Mouse (Mus musculus): Measurements from ENCODE around the gene Tcn2. TPM values are rescaled to one million over a fixed set of nuclear protein-coding genes. Genes with fewer than 3 reads are reported as not detected.

The Tcn2 gene
- polyA plus RNA-seq, 1 experiment, result 33.7 TPM

DNA sequence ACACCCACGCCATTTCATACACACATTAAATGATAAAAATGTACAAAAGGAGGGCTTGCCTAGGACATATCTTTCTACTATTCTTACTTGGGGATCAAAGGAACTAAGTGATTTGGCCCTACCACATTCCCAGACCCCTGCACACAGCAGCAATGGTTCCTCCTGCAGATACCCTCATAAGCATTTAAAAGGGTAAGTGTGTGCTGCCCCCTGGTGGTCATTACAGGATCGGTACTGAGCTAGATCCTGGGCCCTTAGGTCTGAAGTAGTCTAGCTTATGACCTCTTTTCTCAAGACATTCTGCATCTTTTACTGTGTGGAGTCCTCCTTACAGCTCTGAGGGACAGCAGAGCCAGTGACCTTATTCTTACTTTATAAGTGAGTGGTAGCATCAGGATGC is 52.1 kb downstream of the Tcn2 start:
- Histone ChIP-seq H3K4me3 (ENCODE audit: insufficient read depth, low read length) (no peak overlapping the region), H3K27ac (ENCODE audit: insufficient read depth, low read length) (no peak overlapping the region), H3K4me1 (ENCODE audit: control insufficient read depth, insufficient read depth, low read length) (no peaks in the 10 kb centered on the region)
- TF ChIP-seq POLR2A (IDR thresholded peaks at IDR 0.05; ENCODE audit: extremely low read depth, insufficient read depth, low read length), result no peak
- TF ChIP-seq CTCF (IDR thresholded peaks at IDR 0.05; ENCODE audit: extremely low read depth, insufficient read depth, low read length), result peak; percentile 83

- no peak overlapping the region for H3K27ac ChIP-seq (ENCODE audit: insufficient read depth, low read length)
- no peak overlapping the region for H3K4me3 ChIP-seq (ENCODE audit: insufficient read depth, low read length)
- H3K4me1 ChIP-seq (ENCODE audit: control insufficient read depth, insufficient read depth, low read length), result no peaks in the 10 kb centered on the region
- no peak for TF ChIP-seq CTCF (IDR thresholded peaks at IDR 0.05; ENCODE audit: extremely low read depth, insufficient read depth, low read length)
- TF ChIP-seq POLR2A (IDR thresholded peaks at IDR 0.05; ENCODE audit: extremely low read depth, insufficient read depth, low read length), result no peak
Observed at GRCm38 (mm10) chr11:3878660-3879059, 53.3 kb downstream of the Tcn2 start.

DNA sequence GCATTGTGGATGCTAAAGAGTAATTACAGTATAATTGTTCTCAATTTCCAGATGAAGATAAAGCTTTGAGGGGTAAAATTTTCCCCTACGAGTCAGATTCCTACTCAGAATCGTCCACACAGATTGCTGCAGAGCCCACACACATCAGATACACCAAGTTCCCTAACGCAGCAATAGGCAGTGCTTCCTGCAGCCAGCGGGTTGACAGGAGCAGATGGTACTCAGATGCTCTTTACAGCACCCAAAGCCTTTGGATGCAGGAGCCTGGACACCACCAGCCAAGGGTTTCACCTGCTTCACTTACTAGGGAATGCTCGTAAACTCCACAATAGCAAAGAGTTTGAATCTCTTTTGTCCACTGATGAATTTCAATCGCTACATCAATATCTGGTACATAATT is 55.5 kb downstream of the Tcn2 start:
- no peak for TF ChIP-seq POLR2A (IDR thresholded peaks at IDR 0.05; ENCODE audit: extremely low read depth, insufficient read depth, low read length)
- no peak for TF ChIP-seq CTCF (IDR thresholded peaks at IDR 0.05; ENCODE audit: extremely low read depth, insufficient read depth, low read length)
- no peak overlapping the region for H3K4me3 ChIP-seq (ENCODE audit: insufficient read depth, low read length)
- H3K4me1 ChIP-seq (ENCODE audit: control insufficient read depth, insufficient read depth, low read length), result no peaks in the 10 kb centered on the region
- H3K27ac ChIP-seq (ENCODE audit: insufficient read depth, low read length), result no peak overlapping the region

Other genes with a start within 250 kb of the Tcn2 start
- 129 and 131 TPM in 2 replicates for gene Osbp2, start 68.3 kb downstream of the Tcn2 start, polyA plus RNA-seq (2012; rRNA removed)
- 0.25 and 0.29 TPM in 2 replicates for gene 4921536K21Rik, start 37.1 kb downstream of the Tcn2 start, polyA plus RNA-seq (2012; rRNA removed)
- 19.3 and 19.4 TPM in 2 replicates for gene Dusp18, start 36.9 kb downstream of the Tcn2 start, polyA plus RNA-seq (2012; rRNA removed)
- 20.7 and 21.7 TPM in 2 replicates for gene Slc35e4, start 17.5 kb downstream of the Tcn2 start, polyA plus RNA-seq (2012; rRNA removed)
- 34.4 and 34.6 TPM in 2 replicates for gene Pes1, start 31.8 kb upstream of the Tcn2 start, polyA plus RNA-seq (2012; rRNA removed)
- gene 4930556J24Rik, start 44.6 kb upstream of the Tcn2 start, polyA plus RNA-seq (2012; rRNA removed), result 0.08 and 0.27 TPM in 2 replicates
- gene Gal3st1, start 51.5 kb upstream of the Tcn2 start, polyA plus RNA-seq (2012; rRNA removed), result 32.0 and 36.4 TPM in 2 replicates
- 0.17 and 0.26 TPM in 2 replicates for gene Sec14l4, start 99.3 kb upstream of the Tcn2 start, polyA plus RNA-seq (2012; rRNA removed)
- gene Sec14l3, start 132.7 kb upstream of the Tcn2 start, polyA plus RNA-seq (2012; rRNA removed), result 0.44 and 0.52 TPM in 2 replicates
- 82.5 and 92.9 TPM in 2 replicates for gene Mtfp1, start 163.3 kb upstream of the Tcn2 start, polyA plus RNA-seq (2012; rRNA removed)
- gene Sec14l2, start 191.3 kb upstream of the Tcn2 start, polyA plus RNA-seq (2012; rRNA removed), result 40.1 and 42.9 TPM in 2 replicates
- 34.9 and 36.5 TPM in 2 replicates for gene Rnf215, start 203.0 kb upstream of the Tcn2 start, polyA plus RNA-seq (2012; rRNA removed)
- gene Ccdc157, start 228.1 kb upstream of the Tcn2 start, polyA plus RNA-seq (2012; rRNA removed), result 19.0 and 19.1 TPM in 2 replicates
- 38.8 and 39.0 TPM in 2 replicates for gene Sf3a1, start 228.2 kb upstream of the Tcn2 start, polyA plus RNA-seq (2012; rRNA removed)